Mouse (Mus musculus) activated CD4-positive, CD25-positive, alpha-beta regulatory T cell, adult 9 weeks (primary cell): ENCODE measurements around the gene Htr5a. TPM values are rescaled to one million over a fixed set of nuclear protein-coding genes. Genes with fewer than 3 reads are reported as not detected.

Source experiments
- polyA plus RNA-seq: library from polyadenylated mRNA; unstranded; fragments of 100-300 nt; shearing (Covaris generic); gene quantifications from one replicate; pipeline ENCODE4 v1.2.1, GENCODE M21; 2017

Gene Htr5a
- not detected for polyA plus RNA-seq

GRCm38 (mm10) chr5:27841701-27842295 is at the start of gene Htr5a:
Gene Htr5a, plus strand, starts transcription at chr5:27842149.

Other genes starting within 250 kb of the Htr5a start
- 4.9 TPM for gene Paxip1, start 50.5 kb upstream of the Htr5a start, polyA plus RNA-seq
- 10.6 TPM for gene Insig1, start 229.2 kb downstream of the Htr5a start, polyA plus RNA-seq